Mouse (Mus musculus) frontal cortex, postnatal 36 days (tissue): ENCODE results near the gene Dnajc25.

ENCODE experiments used
- DNase-seq, 2 experiments: peaks; one replicate each; pipeline ENCODE4 v3.0.0; 2022; ENCODE audit warnings: low spot score in 2 of 2

The Dnajc25 gene

GRCm38 (mm10) chr4:59003806-59004200, 8.9 kb downstream of the Dnajc25 start:
- DNase-seq, result no peak

GRCm38 (mm10) chr4:59006211-59006610, 11.3 kb downstream of the Dnajc25 start:
- no peak for DNase-seq

- no peak for DNase-seq
These were observed 12.2 kb downstream of the Dnajc25 start for GRCm38 (mm10) chr4:59007016-59007415.

GRCm38 (mm10) chr4:59007974-59008373, 13.1 kb downstream of the Dnajc25 start:
- DNase-seq, result no peak

GRCm38 (mm10) chr4:59009186-59009585, 14.3 kb downstream of the Dnajc25 start:
- no peak for DNase-seq

- DNase-seq, result no peak
These were observed 14.8 kb downstream of the Dnajc25 start for GRCm38 (mm10) chr4:59009696-59010095.

GRCm38 (mm10) chr4:59011446-59011845, 16.6 kb downstream of the Dnajc25 start:
- DNase-seq, result no peak

GRCm38 (mm10) chr4:59015181-59015580, 20.3 kb downstream of the Dnajc25 start:
- DNase-seq, result no peak

GRCm38 (mm10) chr4:59016922-59017321, 22.1 kb downstream of the Dnajc25 start:
- no peak for DNase-seq

- DNase-seq, result no peak
These were observed 39.6 kb downstream of the Dnajc25 start for GRCm38 (mm10) chr4:59034325-59034917.

GRCm38 (mm10) chr4:59034918-59035785, 40.3 kb downstream of the Dnajc25 start, which contains the start of gene Gng10:
Gene Gng10, plus strand, starts transcription at chr4:59035088.
- peak; percentile 72 to 75 for DNase-seq

GRCm38 (mm10) chr4:59035786-59036350, 41.0 kb downstream of the Dnajc25 start:
- peak in 1 of 2 experiments; percentile 20 for DNase-seq

- DNase-seq, result peak; percentile 67 to 71
These were observed 41.7 kb downstream of the Dnajc25 start for GRCm38 (mm10) chr4:59036490-59037127.

- no peak for DNase-seq
These were observed 42.7 kb downstream of the Dnajc25 start for GRCm38 (mm10) chr4:59037525-59037924.

GRCm38 (mm10) chr4:59040397-59041287, 45.8 kb downstream of the Dnajc25 start:
- no peak for DNase-seq

- DNase-seq, result no peak
These were observed 48.2 kb downstream of the Dnajc25 start for GRCm38 (mm10) chr4:59043074-59043473.

GRCm38 (mm10) chr4:59043891-59044290, 49.0 kb downstream of the Dnajc25 start:
- DNase-seq, result no peak

GRCm38 (mm10) chr4:59047222-59047621, 52.4 kb downstream of the Dnajc25 start:
- no peak for DNase-seq

GRCm38 (mm10) chr4:59051081-59051480, 56.2 kb downstream of the Dnajc25 start:
- DNase-seq, result no peak

- DNase-seq, result no peak
These were observed 63.1 kb downstream of the Dnajc25 start for GRCm38 (mm10) chr4:59057929-59058328.

- DNase-seq, result no peak
These were observed 67.7 kb downstream of the Dnajc25 start for GRCm38 (mm10) chr4:59062526-59062925.
